Mouse (Mus musculus) midbrain, embryonic 12.5 days (tissue): ENCODE data around the gene Gm4070. TPM values are rescaled to one million over a fixed set of nuclear protein-coding genes. Genes with fewer than 3 reads are reported as not detected.
"Not testable (repeated sequence)": the region's sequence is repeated elsewhere in the genome, so short reads cannot be mapped to it uniquely, and the experiment has no call there.

Source experiments
- ATAC-seq: fragments of 200-750 bp; cut with Nextera tagmentation; 2 replicates; pipeline ENCODE4 v1.8.0; 2017; ENCODE audit warnings: low read depth, moderate TSS enrichment, moderate library complexity; ENCODE audit not compliant: low FRiP score
- H3K27ac ChIP-seq: fragments of 300-500 bp; sonication (generic); replicated peaks from 2 replicates; pipeline ENCODE4 v1.5.1; 2016; ENCODE audit warnings: mild to moderate bottlenecking
- H3K27me3 ChIP-seq: fragments of 300-500 bp; sonication (generic); 2 replicates; pipeline ENCODE4 v1.6.1; 2016; ENCODE audit warnings: mild to moderate bottlenecking
- H3K36me3 ChIP-seq: fragments of 300-500 bp; sonication (generic); 2 replicates; pipeline ENCODE4 v1.6.1; 2016
- H3K4me1 ChIP-seq: fragments of 300-500 bp; sonication (generic); 2 replicates; pipeline ENCODE4 v1.6.1; 2016
- H3K4me2 ChIP-seq: fragments of 300-500 bp; sonication (generic); replicated peaks from 2 replicates; pipeline ENCODE4 v1.6.1; 2016; ENCODE audit warnings: mild to moderate bottlenecking, moderate library complexity
- H3K4me3 ChIP-seq: fragments of 300-500 bp; sonication (generic); 2 replicates; pipeline ENCODE4 v1.5.1; 2016; ENCODE audit warnings: mild to moderate bottlenecking
- H3K9ac ChIP-seq: fragments of 300-500 bp; sonication (generic); replicated peaks from 2 replicates; pipeline ENCODE4 v1.6.1; 2016; ENCODE audit warnings: mild to moderate bottlenecking, moderate library complexity
- H3K9me3 ChIP-seq: fragments of 300-500 bp; sonication (generic); 2 replicates; pipeline ENCODE4 v1.6.1; 2016; ENCODE audit warnings: mild to moderate bottlenecking
- WGBS: fragments of 180-500 bp; shearing (Covaris S2); methylation state at CpG from one replicate; pipeline ENCODE4 v1.1.7; 2016; 5-methylcytosine and 5-hydroxymethylcytosine counted together
- polyA plus RNA-seq: library from polyadenylated mRNA; unstranded; fragments of >200 nt; fragmentation: Nextera tagmentation; extraction: Ambion mirVana; gene quantifications from 2 replicates; pipeline ENCODE4 v1.2.1, GENCODE M21; 2016

Gm4070 gene
- 0.24 TPM in 1 of 2 replicates, not detected in the other for polyA plus RNA-seq

GRCm38 (mm10) chr7:105953812-105954211 lies at the start of gene Gm4070:
TSS of gene Gm4070 (minus strand) at chr7:105953967.
- not testable (repeated sequence) for H3K9me3 ChIP-seq, H3K27me3 ChIP-seq, H3K36me3 ChIP-seq, H3K27ac ChIP-seq, H3K4me2 ChIP-seq, H3K4me1 ChIP-seq, ATAC-seq, H3K9ac ChIP-seq, H3K4me3 ChIP-seq
- 70% methylated on average over 1 of the region's 1 CpGs for WGBS

- H3K36me3 ChIP-seq, ATAC-seq, H3K4me2 ChIP-seq, H3K9me3 ChIP-seq, H3K27me3 ChIP-seq, H3K27ac ChIP-seq, H3K4me1 ChIP-seq, H3K4me3 ChIP-seq, H3K9ac ChIP-seq: not testable (repeated sequence)
Observed at GRCm38 (mm10) chr7:105954540-105954939, 773 bp upstream of the Gm4070 start.

GRCm38 (mm10) chr7:105952408-105952807 lies 1.4 kb downstream of the Gm4070 start:
- not testable (repeated sequence) for H3K4me1 ChIP-seq, H3K9me3 ChIP-seq, H3K36me3 ChIP-seq, H3K27me3 ChIP-seq, H3K9ac ChIP-seq, H3K4me3 ChIP-seq, H3K27ac ChIP-seq, H3K4me2 ChIP-seq
- peak; percentile 73 for ATAC-seq
- no CpG with 5 or more reads among the region's 5 CpGs for WGBS

GRCm38 (mm10) chr7:105945238-105945637 lies 8.5 kb downstream of the Gm4070 start:
- WGBS, result 100% methylated on average over 1 of the region's 3 CpGs
- not testable (repeated sequence) for H3K4me2 ChIP-seq, H3K36me3 ChIP-seq, ATAC-seq, H3K9me3 ChIP-seq, H3K4me1 ChIP-seq, H3K4me3 ChIP-seq, H3K27me3 ChIP-seq, H3K27ac ChIP-seq, H3K9ac ChIP-seq

- H3K9ac ChIP-seq, H3K27ac ChIP-seq, H3K36me3 ChIP-seq, H3K4me3 ChIP-seq, H3K9me3 ChIP-seq, H3K4me1 ChIP-seq, H3K27me3 ChIP-seq, H3K4me2 ChIP-seq, ATAC-seq: not testable (repeated sequence)
- WGBS, result no CpG with 5 or more reads among the region's 1 CpGs
Observed at GRCm38 (mm10) chr7:105932132-105932531, 21.6 kb downstream of the Gm4070 start.

- not testable (repeated sequence) for H3K4me1 ChIP-seq, H3K36me3 ChIP-seq, H3K4me2 ChIP-seq, H3K27ac ChIP-seq, H3K27me3 ChIP-seq, H3K9ac ChIP-seq, H3K9me3 ChIP-seq, H3K4me3 ChIP-seq
- WGBS, result 100% methylated on average over 1 of the region's 2 CpGs
- peak; percentile 69 for ATAC-seq
Observed at GRCm38 (mm10) chr7:105883588-105884336, 70.0 kb downstream of the Gm4070 start.

GRCm38 (mm10) chr7:105879717-105880484 lies 73.9 kb downstream of the Gm4070 start:
- H3K4me2 ChIP-seq, ATAC-seq, H3K4me1 ChIP-seq, H3K4me3 ChIP-seq, H3K27me3 ChIP-seq, H3K9me3 ChIP-seq, H3K36me3 ChIP-seq, H3K27ac ChIP-seq, H3K9ac ChIP-seq: not testable (repeated sequence)
- 90% methylated on average over 1 of the region's 2 CpGs for WGBS

- H3K4me3 ChIP-seq, H3K9me3 ChIP-seq, H3K9ac ChIP-seq, H3K4me2 ChIP-seq, H3K36me3 ChIP-seq, H3K4me1 ChIP-seq, H3K27ac ChIP-seq, H3K27me3 ChIP-seq, ATAC-seq: not testable (repeated sequence)
- no CpG with 5 or more reads among the region's 2 CpGs for WGBS
Observed at GRCm38 (mm10) chr7:105855718-105856560, 97.8 kb downstream of the Gm4070 start.

Other genes starting within 250 kb of the Gm4070 start
- 200 and 212 TPM in 2 replicates for gene Ilk, start 217.4 kb downstream of the Gm4070 start, polyA plus RNA-seq
- 40.1 and 41.7 TPM in 2 replicates for gene Rrp8, start 216.6 kb downstream of the Gm4070 start, polyA plus RNA-seq
- 164 and 185 TPM in 2 replicates for gene Taf10, start 209.6 kb downstream of the Gm4070 start, polyA plus RNA-seq
- 44.4 and 56.7 TPM in 2 replicates for gene Tpp1, start 201.7 kb downstream of the Gm4070 start, polyA plus RNA-seq
- gene Dchs1, start 166.3 kb downstream of the Gm4070 start, polyA plus RNA-seq, result 22.0 and 23.9 TPM in 2 replicates
- gene Mrpl17, start 142.9 kb downstream of the Gm4070 start, polyA plus RNA-seq, result 220 and 231 TPM in 2 replicates